Mouse (Mus musculus): Measurements from ENCODE around the gene Gm20777. TPM values are rescaled to one million over a fixed set of nuclear protein-coding genes. Genes with fewer than 3 reads are reported as not detected.
"Not testable (repeated sequence)": the region's sequence is repeated elsewhere in the genome, so short reads cannot be mapped to it uniquely, and the experiment has no call there.

The Gm20777 gene
- not detected in 2 replicates for polyA plus RNA-seq (2015; fragmentation: Nextera tagmentation; extraction: Ambion mirVana)

DNA sequence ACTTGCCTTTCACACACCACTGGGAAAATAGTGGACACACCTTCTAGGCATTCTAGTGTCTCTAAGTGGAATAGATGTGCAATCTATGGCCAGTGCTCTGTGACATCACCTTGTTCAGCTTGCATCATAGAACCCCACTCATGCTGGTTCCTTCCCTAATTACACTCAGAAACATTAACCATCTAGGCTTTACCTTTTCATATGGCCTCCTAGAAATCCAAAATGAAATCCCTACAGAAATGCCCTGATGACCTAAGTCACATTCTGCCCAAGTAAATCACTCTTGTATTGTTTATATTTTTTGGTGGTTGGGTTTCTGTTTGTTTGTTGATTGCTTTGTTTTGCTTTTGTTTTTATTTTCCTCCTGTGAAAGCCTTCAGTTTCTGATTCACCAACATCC, at the start of gene Gm20777:
Gm20777 (minus strand) TSS at position 101 of the 400 bp plus-strand sequence.
- H3K9me3 ChIP-seq; H3K4me1 ChIP-seq; H3K4me3 ChIP-seq; H3K9ac ChIP-seq; H3K4me2 ChIP-seq; ATAC-seq (ENCODE audit: borderline replicate concordance, extremely low read depth, low FRiP score, low TSS enrichment); H3K27me3 ChIP-seq; H3K27ac ChIP-seq; H3K36me3 ChIP-seq: not testable (repeated sequence)

- not testable (repeated sequence) for H3K4me1 ChIP-seq; H3K4me3 ChIP-seq; H3K9me3 ChIP-seq; H3K27me3 ChIP-seq; H3K27ac ChIP-seq; H3K36me3 ChIP-seq; ATAC-seq (ENCODE audit: borderline replicate concordance, extremely low read depth, low FRiP score, low TSS enrichment); H3K4me2 ChIP-seq; H3K9ac ChIP-seq
- 40% methylated on average over 1 of the region's 5 CpGs for WGBS
Observed at GRCm38 (mm10) chrY:10709551-10709950, 42.7 kb downstream of the Gm20777 start.

DNA sequence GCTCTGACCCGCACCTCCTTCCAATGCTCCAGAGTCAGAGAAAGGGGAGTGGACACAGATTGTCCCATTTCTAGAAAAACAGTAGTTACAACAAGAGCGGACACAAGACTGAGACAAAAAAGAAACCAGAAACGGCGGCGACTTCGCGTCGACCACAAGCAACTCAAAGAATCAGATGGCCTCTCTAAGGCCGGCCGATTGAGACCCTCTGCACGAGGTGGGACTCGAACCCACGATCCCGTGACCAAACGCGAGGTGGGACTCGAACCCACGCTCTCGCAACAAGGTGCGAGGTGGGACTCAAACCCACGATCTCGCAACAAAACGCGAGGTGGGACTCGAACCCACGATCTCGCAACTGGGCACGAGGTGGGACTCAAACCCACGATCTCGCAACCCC, 43.5 kb downstream of the Gm20777 start:
- not testable (repeated sequence) for H3K36me3 ChIP-seq; H3K4me3 ChIP-seq; H3K4me1 ChIP-seq; H3K4me2 ChIP-seq; ATAC-seq (ENCODE audit: borderline replicate concordance, extremely low read depth, low FRiP score, low TSS enrichment); H3K27me3 ChIP-seq; H3K27ac ChIP-seq; H3K9me3 ChIP-seq; H3K9ac ChIP-seq
- 92% methylated on average over 24 of the region's 30 CpGs for WGBS

DNA sequence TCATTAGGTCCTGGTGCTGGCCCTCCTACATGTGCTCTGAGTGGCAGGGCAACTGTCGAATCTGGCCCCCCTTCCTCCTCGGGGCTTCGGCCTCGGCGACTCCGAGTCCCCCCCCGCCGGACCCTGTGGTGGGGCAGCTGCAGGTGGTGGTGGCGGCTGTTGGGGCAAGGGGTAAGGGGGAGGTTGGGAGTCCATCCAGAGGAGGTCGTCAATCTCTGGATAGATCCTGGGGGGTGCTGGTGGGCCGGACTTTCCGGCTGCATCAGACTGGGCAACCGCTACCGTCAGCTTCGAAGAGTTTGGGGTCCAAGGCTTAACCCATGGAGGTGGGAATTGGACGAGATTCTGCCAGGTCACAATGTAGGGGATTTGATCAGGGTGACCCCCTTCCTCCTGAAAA, 44.0 kb downstream of the Gm20777 start:
- H3K36me3 ChIP-seq; H3K4me3 ChIP-seq; H3K4me2 ChIP-seq; H3K9me3 ChIP-seq; H3K27me3 ChIP-seq; H3K9ac ChIP-seq; H3K27ac ChIP-seq; H3K4me1 ChIP-seq; ATAC-seq (ENCODE audit: borderline replicate concordance, extremely low read depth, low FRiP score, low TSS enrichment): not testable (repeated sequence)
- WGBS: 91% methylated on average over 12 of the region's 16 CpGs

GRCm38 (mm10) chrY:10706686-10707085, 45.6 kb downstream of the Gm20777 start:
- H3K27ac ChIP-seq; ATAC-seq (ENCODE audit: borderline replicate concordance, extremely low read depth, low FRiP score, low TSS enrichment); H3K4me3 ChIP-seq; H3K36me3 ChIP-seq; H3K4me2 ChIP-seq; H3K4me1 ChIP-seq; H3K9ac ChIP-seq; H3K9me3 ChIP-seq; H3K27me3 ChIP-seq: not testable (repeated sequence)
- 81% methylated on average over 6 of the region's 7 CpGs for WGBS

Other genes with a start within 250 kb of the Gm20777 start
- not detected in 2 replicates for gene Gm20737, start 216.4 kb downstream of the Gm20777 start, polyA plus RNA-seq (2015; fragmentation: Nextera tagmentation; extraction: Ambion mirVana)
- not detected in 2 replicates for gene Gm21775, start 199.0 kb downstream of the Gm20777 start, polyA plus RNA-seq (2015; fragmentation: Nextera tagmentation; extraction: Ambion mirVana)
- gene Gm21900, start 136.1 kb downstream of the Gm20777 start, polyA plus RNA-seq (2015; fragmentation: Nextera tagmentation; extraction: Ambion mirVana): not detected in 2 replicates

Data from lung, embryonic 15.5 days (tissue).